Mouse (Mus musculus): ENCODE measurements around the gene Prkd1.

GRCm38 (mm10) chr12:50496006-50496405 lies 152.9 kb downstream of the Prkd1 start:
- no peak for TF ChIP-seq EP300 (IDR thresholded peaks at IDR 0.05)
- TF ChIP-seq CTCF (IDR thresholded peaks at IDR 0.05) = no peak

Measured in lung, postnatal 0 days (tissue).